Mouse (Mus musculus): Measurements from ENCODE around the gene Gm20911. TPM values are rescaled to one million over a fixed set of nuclear protein-coding genes. Genes with fewer than 3 reads are reported as not detected.

The Gm20911 gene
- total RNA-seq (2023), result not detected

GRCm38 (mm10) chrY:81457707-81458106 lies at the start of gene Gm20911:
TSS of gene Gm20911 (plus strand) at chrY:81458007.

Measured in T-cell, adult 66 days (primary cell).